Mouse (Mus musculus) olfactory bulb, adult 2 months (tissue): ENCODE results near the gene 4930579F01Rik.

Experiments used
- CTCF ChIP-seq: fragments of 200-500 bp; IDR thresholded peaks from 2 replicates; pipeline ENCODE4 v1.5.1; 2012; ENCODE audit warnings: low read depth, mild to moderate bottlenecking, low read length, moderate library complexity; ENCODE audit not compliant: insufficient read depth
- POLR2A ChIP-seq: fragments of 200-500 bp; IDR thresholded peaks from 2 replicates; pipeline ENCODE4 v1.6.1; 2012; ENCODE audit warnings: mild to moderate bottlenecking, low read depth, low read length, moderate library complexity; ENCODE audit not compliant: insufficient read depth

GRCm38 (mm10) chr3:138183371-138183770 is 10.3 kb downstream of the 4930579F01Rik start:
- TF ChIP-seq CTCF (no peak), POLR2A (no peak)
